Mouse (Mus musculus) CD8-positive naive resting alpha-beta T cell, adult 57 days (primary cell): ENCODE results near the gene Sugp2. TPM values are rescaled to one million over a fixed set of nuclear protein-coding genes. Genes with fewer than 3 reads are reported as not detected.

ENCODE experiments used
- total RNA-seq: library from RNA; stranded (reverse); gene quantifications from one replicate; pipeline ENCODE4 v1.2.4, GENCODE M21; 2023

Gene Sugp2
- total RNA-seq: 58.6 TPM

DNA sequence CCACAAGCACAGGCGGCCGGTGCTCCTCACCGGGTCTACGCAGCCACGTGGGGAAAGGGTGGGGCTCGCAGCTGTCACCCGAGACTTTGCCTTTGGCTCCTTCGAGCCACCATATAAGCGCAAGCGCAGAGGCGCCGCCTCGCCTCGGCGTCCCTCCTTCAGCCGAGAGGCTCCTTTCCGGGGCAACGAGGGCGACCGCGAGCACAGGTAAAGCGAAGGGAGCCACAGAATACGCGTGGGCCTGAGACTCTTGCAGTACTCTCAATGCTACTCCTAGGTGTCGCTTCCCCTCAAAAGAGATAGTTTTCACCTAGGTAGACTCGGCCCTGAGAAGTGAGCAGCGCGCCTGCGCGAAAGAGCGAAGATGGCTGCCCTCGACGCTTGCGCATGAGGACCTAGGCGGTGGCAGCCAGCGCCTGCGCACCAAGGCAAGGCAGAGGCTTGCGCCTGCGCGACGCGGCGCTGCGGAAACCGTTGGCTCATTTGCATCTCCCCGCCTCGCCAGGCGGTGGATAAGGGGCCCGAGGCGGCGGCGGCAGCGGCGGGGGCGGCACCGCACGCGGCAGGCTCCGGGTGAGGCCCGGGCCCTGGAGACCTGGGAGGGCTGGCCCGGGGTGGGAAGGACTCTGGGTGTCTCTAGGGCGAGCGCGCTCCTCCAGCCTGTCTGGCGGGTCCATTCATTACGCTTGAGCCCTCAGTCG is at the start of gene Sugp2, which contains the start of gene Armc6:
Gene Sugp2 (plus strand): TSS at position 147 of the 701 bp plus-strand sequence.
Gene Armc6 (minus strand): TSS at position 387 of the 701 bp plus-strand sequence.

DNA sequence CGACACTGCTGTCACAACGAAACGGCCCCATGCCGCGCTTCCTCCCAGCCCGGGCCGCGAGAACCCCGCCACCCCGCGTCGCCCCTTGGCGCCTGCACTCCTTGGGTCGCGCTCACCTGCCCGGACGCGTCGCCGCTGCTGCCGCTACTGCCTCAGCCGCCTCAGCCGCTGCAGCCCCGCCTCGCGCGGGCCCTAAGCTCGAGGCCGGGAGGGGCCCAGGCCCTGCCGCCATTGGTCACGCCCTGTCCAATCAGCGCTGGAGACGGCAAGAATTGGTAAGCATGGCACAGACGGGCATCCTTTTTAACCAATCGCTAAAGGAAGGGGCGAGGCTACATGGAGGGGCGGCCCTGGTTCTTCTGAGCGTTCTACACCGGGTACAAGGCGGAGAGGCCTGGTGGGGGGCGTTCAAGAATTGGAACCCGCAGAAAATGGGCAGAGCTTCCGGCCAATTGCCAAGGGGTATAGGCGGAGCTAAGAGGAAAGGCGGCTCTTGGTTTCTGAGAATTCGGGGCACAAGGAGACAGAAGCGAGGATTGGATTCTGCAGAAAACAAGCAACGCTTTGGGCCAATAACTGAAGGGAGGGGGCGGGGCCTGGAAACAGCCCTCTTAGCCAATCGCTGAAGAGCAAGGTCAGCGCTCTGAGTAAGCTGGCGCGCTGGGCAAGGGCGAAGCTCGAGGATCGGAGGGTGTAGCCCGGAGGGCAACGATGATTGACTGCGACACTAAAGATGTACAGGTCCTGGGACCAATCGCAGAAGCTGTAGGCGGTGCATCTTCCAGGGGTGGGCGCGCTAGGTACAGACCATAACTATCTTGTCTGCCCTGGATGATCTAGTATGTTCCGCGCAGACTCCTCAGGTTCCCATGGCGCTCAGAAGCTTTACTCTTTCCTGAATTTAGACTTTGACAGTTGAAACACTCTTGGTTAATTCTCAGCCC is 21.6 kb upstream of the Sugp2 start, which contains the start of gene Slc25a42:
Gene Slc25a42 (minus strand): TSS at position 194 of the 944 bp plus-strand sequence.

DNA sequence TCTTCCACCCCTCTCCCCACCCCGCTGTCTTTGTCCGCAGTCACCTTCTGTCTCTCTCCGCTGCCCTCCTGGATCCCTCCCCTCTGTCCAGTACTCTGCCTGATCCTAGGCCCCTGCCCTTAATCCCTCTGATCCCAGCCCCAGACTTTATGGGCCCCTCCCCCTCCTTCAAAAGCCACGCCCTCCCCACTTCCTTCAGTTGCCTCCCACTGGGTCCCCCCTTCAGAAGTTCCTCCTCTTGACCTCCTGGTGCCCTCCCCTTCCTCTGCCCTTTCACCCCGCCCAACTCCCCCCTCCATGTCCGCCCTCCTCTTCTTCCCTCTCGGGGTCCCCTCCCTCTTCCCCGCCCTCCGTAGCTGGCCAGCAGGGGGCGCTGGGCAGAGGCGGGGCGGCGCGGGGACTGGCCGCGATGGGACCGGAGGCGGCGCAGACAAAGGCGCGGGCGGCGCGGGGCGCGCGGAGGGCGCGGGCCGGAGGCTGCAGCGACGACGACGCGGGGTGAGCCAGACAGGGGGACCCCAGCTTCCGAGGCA is 48.6 kb downstream of the Sugp2 start, which contains the start of gene Homer3:
Gene Homer3 (plus strand): TSS at position 225 of the 533 bp plus-strand sequence.

GRCm38 (mm10) chr8:70302358-70302890 is 68.4 kb downstream of the Sugp2 start, which contains the start of the genes Ddx49 and Cope:
Gene Ddx49 (minus strand): TSS chr8:70302489.
Gene Cope (plus strand): TSS chr8:70302518.

GRCm38 (mm10) chr8:70315624-70316510 is 81.8 kb downstream of the Sugp2 start, which contains the start of gene Cers1:
Gene Cers1 (plus strand): TSS chr8:70315775.

GRCm38 (mm10) chr8:70329124-70329834 is 95.3 kb downstream of the Sugp2 start, which contains the start of gene Gdf1:
Gene Gdf1 (plus strand): TSS chr8:70329817.

Other genes with a start within 250 kb of the Sugp2 start
- gene Gatad2a, start 237.8 kb upstream of the Sugp2 start, total RNA-seq: 132 TPM
- gene Mau2, start 191.5 kb upstream of the Sugp2 start, total RNA-seq: 121 TPM
- gene Sugp1, start 191.4 kb upstream of the Sugp2 start, total RNA-seq: 50.4 TPM
- not detected for gene Tm6sf2, start 161.3 kb upstream of the Sugp2 start, total RNA-seq
- not detected for gene Hapln4, start 150.8 kb upstream of the Sugp2 start, total RNA-seq
- gene Ncan, start 113.4 kb upstream of the Sugp2 start, total RNA-seq: not detected
- gene Nr2c2ap, start 102.9 kb upstream of the Sugp2 start, total RNA-seq: 32.8 TPM
- 24.6 TPM for gene Rfxank, start 95.1 kb upstream of the Sugp2 start, total RNA-seq
- gene Borcs8, start 94.7 kb upstream of the Sugp2 start, total RNA-seq: 55.0 TPM
- 3.0 TPM for gene Mef2b, start 94.5 kb upstream of the Sugp2 start, total RNA-seq
- gene Tmem161a, start 61.9 kb upstream of the Sugp2 start, total RNA-seq: 41.8 TPM
- gene Slc25a42, start 21.9 kb upstream of the Sugp2 start, total RNA-seq: 11.4 TPM
- 11.6 TPM for gene Armc6, start 240 bp downstream of the Sugp2 start, total RNA-seq
- gene Homer3, start 48.6 kb downstream of the Sugp2 start, total RNA-seq: 6.5 TPM
- 90.0 TPM for gene Ddx49, start 68.3 kb downstream of the Sugp2 start, total RNA-seq
- 103 TPM for gene Cope, start 68.3 kb downstream of the Sugp2 start, total RNA-seq
- gene Cers1, start 81.5 kb downstream of the Sugp2 start, total RNA-seq: not detected
- gene Gdf1, start 95.6 kb downstream of the Sugp2 start, total RNA-seq: not detected
- 79.1 TPM for gene Upf1, start 119.1 kb downstream of the Sugp2 start, total RNA-seq
- gene Comp, start 139.3 kb downstream of the Sugp2 start, total RNA-seq: 1.2 TPM
- gene Crtc1, start 205.4 kb downstream of the Sugp2 start, total RNA-seq: 21.6 TPM
- 7.7 TPM for gene Klhl26, start 242.7 kb downstream of the Sugp2 start, total RNA-seq